ENCODE assay signal across 10 mouse cellular contexts in genomic region chr15:102326892-102327291, GRCm38 (mm10). TPM values are rescaled to one million over a fixed set of nuclear protein-coding genes. Genes with fewer than 3 reads are reported as not detected.
DNase-seq lines count a peak whose midpoint lies in the region; ATAC-seq and TF ChIP-seq lines count a peak whose summit lies in the region.
"Had no signal": no experiment of that assay in that cellular context is flagged by ENCODE, and none has a peak within 500 bp of the region (broad histone marks: within the 10 kb centered on the region; RNA-seq: fewer than 3 reads in every experiment).

No protein-coding gene starts in this region.

- H3K36me3 ChIP-seq in liver, adult 2 months (ENCODE audit: control insufficient read depth, insufficient read depth, low read length): no peaks in the 10 kb centered on the region
- H3K36me3 ChIP-seq in embryonic facial prominence, embryonic 14.5 days (ENCODE audit: control insufficient read depth, insufficient read depth, low read length): peaks cover 50% of the 10 kb centered on the region
- peaks cover 11% of the 10 kb centered on the region for H3K36me3 ChIP-seq in intestine, postnatal 0 days (ENCODE audit: control insufficient read depth, insufficient read depth)
- no peaks in the 10 kb centered on the region; the same call in none of the 2 replicates for H3K36me3 ChIP-seq in neural tube, embryonic 14.5 days (ENCODE audit: control insufficient read depth, insufficient read depth, low read length)

- H3K9me3 ChIP-seq in embryonic facial prominence, embryonic 14.5 days (ENCODE audit: control insufficient read depth, low read length): no peaks in the 10 kb centered on the region
- H3K9me3 ChIP-seq in intestine, postnatal 0 days (ENCODE audit: control insufficient read depth): no peaks in the 10 kb centered on the region
- no peaks in the 10 kb centered on the region for H3K9me3 ChIP-seq in neural tube, embryonic 14.5 days (ENCODE audit: control insufficient read depth, low read length)

- no peak for DNase-seq in liver, adult 2 months (ENCODE audit: extremely low read depth, low read depth, low spot score)
- DNase-seq in liver: no peak
- no peak for DNase-seq in embryonic facial prominence, embryonic 14.5 days (ENCODE audit: low spot score)
- no peak for DNase-seq in urinary bladder, adult 18-20 months (ENCODE audit: low spot score in 2 of 2)
- no peak for DNase-seq in cerebellum, adult 8-10 months
- no peak for DNase-seq in cerebellum, postnatal 25 days

- no peaks in the 10 kb centered on the region for H3K27me3 ChIP-seq in liver, adult 2 months (ENCODE audit: control insufficient read depth, insufficient read depth, low read length)
- H3K27me3 ChIP-seq in embryonic facial prominence, embryonic 14.5 days (replicated peaks; ENCODE audit: control insufficient read depth, insufficient read depth, low read length): no peaks in the 10 kb centered on the region
- H3K27me3 ChIP-seq in intestine, postnatal 0 days (replicated peaks; ENCODE audit: control insufficient read depth, insufficient read depth, low read length): no peaks in the 10 kb centered on the region
- H3K27me3 ChIP-seq in neural tube, embryonic 14.5 days (ENCODE audit: control insufficient read depth, insufficient read depth, low read length): no peaks in the 10 kb centered on the region

- no peak overlapping the region; the same call in 1 of the 2 replicates for H3K9ac ChIP-seq in liver, adult 2 months (ENCODE audit: low read depth, low read length)
- H3K9ac ChIP-seq in embryonic facial prominence, embryonic 14.5 days (ENCODE audit: low read depth, low read length): peak overlapping the region; percentile 87
- H3K9ac ChIP-seq in intestine, postnatal 0 days (ENCODE audit: low read depth, low read length): peak overlapping the region; percentile 82
- peak overlapping the region; percentile 75 for H3K9ac ChIP-seq in neural tube, embryonic 14.5 days (replicated peaks; ENCODE audit: low read depth, low read length)

- peak overlapping the region; percentile 72 for H3K4me2 ChIP-seq in embryonic facial prominence, embryonic 14.5 days (ENCODE audit: low read depth, low read length)
- H3K4me2 ChIP-seq in intestine, postnatal 0 days (replicated peaks; ENCODE audit: low read depth): peak overlapping the region; percentile 74
- H3K4me2 ChIP-seq in neural tube, embryonic 14.5 days (ENCODE audit: low read depth, low read length): peak overlapping the region; percentile 63

- no peaks in the 10 kb centered on the region; the same call in 1 of the 2 replicates for H3K79me2 ChIP-seq in liver, adult 2 months (ENCODE audit: control insufficient read depth, insufficient read depth, low read length)

- H3K4me3 ChIP-seq in liver, adult 2 months (ENCODE audit: insufficient read depth, low read depth, low read length): peak overlapping the region; percentile 87; the same call in 1 of the 2 replicates
- H3K4me3 ChIP-seq in embryonic facial prominence, embryonic 14.5 days (ENCODE audit: low read depth, low read length): peak overlapping the region; percentile 91
- peak overlapping the region; percentile 84 for H3K4me3 ChIP-seq in intestine, postnatal 0 days (ENCODE audit: low read depth, low read length)
- peak overlapping the region; percentile 71 for H3K4me3 ChIP-seq in neural tube, embryonic 14.5 days (ENCODE audit: low read depth, low read length)

- peaks cover 3% of the 10 kb centered on the region; the same call in 1 of the 2 replicates for H3K4me1 ChIP-seq in liver, adult 2 months (ENCODE audit: control insufficient read depth, insufficient read depth, low read length)
- H3K4me1 ChIP-seq in embryonic facial prominence, embryonic 14.5 days (ENCODE audit: control insufficient read depth, insufficient read depth, low read length): peaks cover 8% of the 10 kb centered on the region; the same call in 1 of the 2 replicates
- H3K4me1 ChIP-seq in intestine, postnatal 0 days (replicated peaks; ENCODE audit: control insufficient read depth, insufficient read depth, low read length): 0 out of 2 replicates have a peak, but pooled peaks cover 3% of the 10 kb centered on the region
- H3K4me1 ChIP-seq in neural tube, embryonic 14.5 days (ENCODE audit: control insufficient read depth, insufficient read depth, low read length): peaks cover 13% of the 10 kb centered on the region

- ATAC-seq in embryonic facial prominence, embryonic 14.5 days (ENCODE audit: low read depth): no peak
- no peak for ATAC-seq in intestine, postnatal 0 days
- ATAC-seq in neural tube, embryonic 14.5 days (ENCODE audit: low read depth): no peak

- TF ChIP-seq CTCF in liver, adult 2 months (IDR thresholded peaks at IDR 0.05; ENCODE audit: low read depth, low read length): no peak
- TF ChIP-seq CTCF in intestine, postnatal 0 days (IDR thresholded peaks at IDR 0.05; ENCODE audit: low read depth): no peak

- TF ChIP-seq POLR2A in liver, adult 2 months (IDR thresholded peaks at IDR 0.05; ENCODE audit: extremely low read depth, insufficient read depth, low read length): no peak

- no peak overlapping the region for H3K27ac ChIP-seq in liver, adult 2 months (replicated peaks; ENCODE audit: insufficient read depth, low read depth, low read length)
- H3K27ac ChIP-seq in embryonic facial prominence, embryonic 14.5 days (replicated peaks; ENCODE audit: low read depth, low read length): peak overlapping the region; percentile 78; the same call in 1 of the 2 replicates
- no peak overlapping the region for H3K27ac ChIP-seq in intestine, postnatal 0 days (ENCODE audit: low read depth, low read length)
- H3K27ac ChIP-seq in neural tube, embryonic 14.5 days (ENCODE audit: low read depth, low read length): no peak overlapping the region

- WGBS in liver, adult 2 months: 39% methylated on average over 8 of the region's 8 CpGs
- 61% methylated on average over 8 of the region's 8 CpGs for WGBS in embryonic facial prominence, embryonic 14.5 days
- 53% methylated on average over 8 of the region's 8 CpGs for WGBS in intestine, postnatal 0 days
- 75% methylated on average over 8 of the region's 8 CpGs for WGBS in neural tube, embryonic 14.5 days

RNA-seq across cellular contexts. Expression of gene Pfdn5, which starts 1.0 kb away (rescaled TPM):
- 137 and 195 TPM in 2 replicates for total RNA-seq in liver, adult 2 months (2014; rRNA removed)
- 44.6 and 45.2 TPM in 2 replicates for polyA plus RNA-seq in liver, adult 2 months (2012; rRNA removed)
- 466 and 478 TPM in 2 replicates for polyA plus RNA-seq in embryonic facial prominence, embryonic 14.5 days (2014; fragmentation: Nextera tagmentation; extraction: Ambion mirVana)
- 339 and 341 TPM in 2 replicates for polyA plus RNA-seq in intestine, postnatal 0 days (2015; fragmentation: Nextera tagmentation; extraction: Ambion mirVana)
- 546 and 560 TPM in 2 replicates for polyA plus RNA-seq in neural tube, embryonic 14.5 days (2014; fragmentation: Nextera tagmentation; extraction: Ambion mirVana)

RNA-seq across cellular contexts. Expression of gene Myg1, which starts 4.6 kb away (rescaled TPM):
- 25.5 and 27.6 TPM in 2 replicates for total RNA-seq in liver, adult 2 months (2014; rRNA removed)
- polyA plus RNA-seq in liver, adult 2 months (2012; rRNA removed): 32.0 and 32.3 TPM in 2 replicates
- polyA plus RNA-seq in embryonic facial prominence, embryonic 14.5 days (2014; fragmentation: Nextera tagmentation; extraction: Ambion mirVana): 79.0 and 83.2 TPM in 2 replicates
- 35.8 and 41.5 TPM in 2 replicates for polyA plus RNA-seq in intestine, postnatal 0 days (2015; fragmentation: Nextera tagmentation; extraction: Ambion mirVana)
- polyA plus RNA-seq in neural tube, embryonic 14.5 days (2014; fragmentation: Nextera tagmentation; extraction: Ambion mirVana): 89.1 and 99.2 TPM in 2 replicates

RNA-seq across cellular contexts. Expression of gene Aaas, which starts 23.7 kb away (rescaled TPM):
- 4.0 and 8.3 TPM in 2 replicates for total RNA-seq in liver, adult 2 months (2014; rRNA removed)
- 18.9 and 24.0 TPM in 2 replicates for polyA plus RNA-seq in liver, adult 2 months (2012; rRNA removed)
- polyA plus RNA-seq in embryonic facial prominence, embryonic 14.5 days (2014; fragmentation: Nextera tagmentation; extraction: Ambion mirVana): 52.5 and 60.5 TPM in 2 replicates
- 15.0 and 16.8 TPM in 2 replicates for polyA plus RNA-seq in intestine, postnatal 0 days (2015; fragmentation: Nextera tagmentation; extraction: Ambion mirVana)
- polyA plus RNA-seq in neural tube, embryonic 14.5 days (2014; fragmentation: Nextera tagmentation; extraction: Ambion mirVana): 25.8 and 26.8 TPM in 2 replicates

RNA-seq across cellular contexts. Expression of gene Espl1, which starts 30.8 kb away (rescaled TPM):
- total RNA-seq in liver, adult 2 months (2014; rRNA removed): 0.09 and 0.27 TPM in 2 replicates
- 0.11 and 0.21 TPM in 2 replicates for polyA plus RNA-seq in liver, adult 2 months (2012; rRNA removed)
- 22.4 and 24.0 TPM in 2 replicates for polyA plus RNA-seq in embryonic facial prominence, embryonic 14.5 days (2014; fragmentation: Nextera tagmentation; extraction: Ambion mirVana)
- polyA plus RNA-seq in intestine, postnatal 0 days (2015; fragmentation: Nextera tagmentation; extraction: Ambion mirVana): 4.7 and 5.4 TPM in 2 replicates
- polyA plus RNA-seq in neural tube, embryonic 14.5 days (2014; fragmentation: Nextera tagmentation; extraction: Ambion mirVana): 3.4 and 4.4 TPM in 2 replicates

RNA-seq across cellular contexts. Expression of gene Sp7, which starts 40.1 kb away (rescaled TPM):
- not detected in 2 replicates for total RNA-seq in liver, adult 2 months (2014; rRNA removed)
- polyA plus RNA-seq in liver, adult 2 months (2012; rRNA removed): not detected in 2 replicates
- 31.2 and 45.0 TPM in 2 replicates for polyA plus RNA-seq in embryonic facial prominence, embryonic 14.5 days (2014; fragmentation: Nextera tagmentation; extraction: Ambion mirVana)
- polyA plus RNA-seq in intestine, postnatal 0 days (2015; fragmentation: Nextera tagmentation; extraction: Ambion mirVana): 0.07 and 0.14 TPM in 2 replicates
- 0.39 and 4.0 TPM in 2 replicates for polyA plus RNA-seq in neural tube, embryonic 14.5 days (2014; fragmentation: Nextera tagmentation; extraction: Ambion mirVana)
- polyA plus RNA-seq: activated CD4-positive, CD25-positive, alpha-beta regulatory T cell, adult 4 months; inflammation-experienced regulatory T-cells, adult 6 months had no signal
